Mouse (Mus musculus) spleen, adult 18-20 months (tissue): ENCODE measurements around the gene Cbx4.

Experiments
- DNase-seq, 2 experiments: peaks; one replicate each; pipeline ENCODE4 v3.0.0; 2022; ENCODE audit warnings: mixed read lengths in 2 of 2

Cbx4 gene

DNA sequence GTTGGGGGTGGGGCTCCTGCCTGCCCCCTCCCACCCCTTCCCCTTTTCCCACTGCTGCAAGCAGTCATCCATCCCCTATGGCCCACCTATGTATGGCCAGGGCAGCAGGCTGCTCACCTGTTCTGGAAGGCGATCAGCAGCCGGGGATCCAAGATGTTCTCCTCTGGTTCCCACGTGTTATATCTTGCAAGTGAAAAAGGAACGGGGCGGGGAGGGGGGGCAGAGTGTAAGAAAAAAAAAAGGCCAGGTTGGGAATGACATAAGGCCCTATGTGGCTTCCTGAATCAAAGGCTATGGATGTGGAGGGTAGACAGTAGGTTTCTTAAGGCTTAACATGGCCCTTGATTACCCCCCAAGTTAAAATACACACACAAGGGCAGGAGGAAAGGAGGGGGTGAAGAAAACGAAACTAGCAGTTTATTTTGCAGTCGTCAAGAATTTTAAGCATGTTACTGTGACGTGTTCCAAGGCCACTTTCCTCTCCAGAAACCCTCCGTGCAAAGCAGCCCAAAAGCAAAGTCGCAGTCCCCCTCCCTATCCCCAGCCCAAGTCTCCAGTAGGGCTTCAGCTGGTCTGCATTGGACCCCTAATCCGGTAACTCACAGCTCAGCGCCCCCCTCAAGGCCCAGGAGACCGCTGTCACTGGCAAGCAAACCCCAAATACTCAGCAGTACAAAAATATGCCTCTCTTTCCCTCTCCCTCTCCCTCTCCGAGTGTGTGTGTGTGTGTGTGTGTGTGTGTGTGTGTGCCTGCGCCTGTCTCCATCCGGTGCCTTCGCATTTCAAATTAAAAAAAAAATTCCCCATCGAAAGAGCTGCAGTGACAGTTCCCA is 1.4 kb downstream of the Cbx4 start:
- DNase-seq = peak in 1 of 2 experiments; percentile 42

DNA sequence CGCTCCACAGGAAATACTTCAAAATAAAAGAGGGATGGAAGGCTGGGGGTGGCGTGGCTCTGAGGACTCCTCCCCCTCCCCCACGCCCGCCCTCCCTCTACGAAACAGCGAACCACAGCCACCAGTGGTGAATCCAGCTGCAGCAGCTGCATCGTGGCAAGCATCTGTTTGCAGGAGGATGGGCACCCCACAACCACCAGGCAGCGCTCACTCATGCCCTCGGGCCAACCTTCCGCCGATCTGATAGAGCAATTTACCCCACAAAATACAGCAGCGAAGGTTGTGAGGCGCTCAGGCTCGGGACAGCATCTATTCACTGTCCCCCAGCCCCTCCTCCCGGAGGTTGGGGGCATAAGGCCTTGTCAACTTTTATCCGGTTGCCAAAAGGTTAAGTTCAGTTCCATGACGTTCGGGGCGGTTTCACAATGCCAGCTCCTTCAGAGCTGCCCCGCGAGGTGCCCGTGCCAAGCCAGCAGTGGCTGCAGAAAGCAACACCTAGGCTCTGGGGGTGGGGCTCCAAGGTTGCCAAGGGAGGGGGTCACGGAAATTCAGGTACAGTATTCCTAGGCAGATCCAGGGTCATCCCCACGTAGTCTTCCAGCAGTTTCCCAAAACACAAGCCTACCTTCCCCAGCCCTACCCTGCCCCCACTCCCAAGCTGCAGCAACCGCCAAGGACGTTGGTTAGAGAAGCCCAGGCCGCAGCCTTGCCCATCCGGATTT is 2.1 kb downstream of the Cbx4 start:
- DNase-seq = peak; percentile 39 to 50

DNA sequence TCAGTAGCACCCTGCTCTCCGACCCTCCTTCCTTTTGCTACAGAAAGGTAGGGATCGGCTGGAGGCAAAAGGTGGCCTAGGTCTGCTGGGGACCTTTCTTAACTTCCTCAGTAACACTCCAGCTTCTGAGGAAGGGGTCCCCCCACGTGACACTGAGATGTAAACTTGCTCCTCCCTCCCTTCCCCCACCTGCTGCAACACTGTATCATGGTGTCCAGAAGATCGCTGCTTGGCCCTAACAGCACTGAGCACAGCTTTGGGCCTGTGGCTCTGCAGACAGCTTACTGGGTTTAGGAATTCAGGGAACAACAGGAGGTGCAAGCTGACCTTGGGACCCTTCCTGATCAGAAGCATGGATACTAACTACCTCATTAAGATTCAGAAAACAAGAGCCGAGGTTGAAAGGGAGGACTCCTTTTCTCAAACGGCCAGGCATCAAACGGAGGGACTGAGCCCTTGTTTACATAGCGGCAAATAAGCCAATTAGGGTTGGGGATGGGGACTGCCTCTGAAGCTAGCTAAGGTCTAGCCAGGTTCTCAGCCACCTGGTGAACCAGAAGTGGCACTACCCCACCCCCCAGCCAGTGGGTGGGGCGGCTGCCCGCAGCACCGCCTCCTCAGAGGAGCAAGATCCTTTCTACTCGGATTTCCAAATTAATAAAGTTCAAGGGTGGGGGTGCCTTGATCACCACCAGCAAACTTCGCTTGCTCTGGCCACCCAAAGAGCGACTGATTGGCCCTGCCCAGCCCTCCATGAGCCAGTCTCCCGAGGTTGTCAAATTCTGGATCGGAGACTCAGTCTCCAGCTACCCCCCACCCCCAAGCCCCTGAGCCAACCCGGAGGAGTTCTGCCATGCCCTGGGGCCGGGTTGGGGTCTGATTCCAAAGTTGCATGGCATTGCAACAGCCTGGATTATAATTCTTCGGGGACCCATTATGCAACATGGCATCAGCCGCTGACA is 3.1 kb downstream of the Cbx4 start:
- DNase-seq = no peak

DNA sequence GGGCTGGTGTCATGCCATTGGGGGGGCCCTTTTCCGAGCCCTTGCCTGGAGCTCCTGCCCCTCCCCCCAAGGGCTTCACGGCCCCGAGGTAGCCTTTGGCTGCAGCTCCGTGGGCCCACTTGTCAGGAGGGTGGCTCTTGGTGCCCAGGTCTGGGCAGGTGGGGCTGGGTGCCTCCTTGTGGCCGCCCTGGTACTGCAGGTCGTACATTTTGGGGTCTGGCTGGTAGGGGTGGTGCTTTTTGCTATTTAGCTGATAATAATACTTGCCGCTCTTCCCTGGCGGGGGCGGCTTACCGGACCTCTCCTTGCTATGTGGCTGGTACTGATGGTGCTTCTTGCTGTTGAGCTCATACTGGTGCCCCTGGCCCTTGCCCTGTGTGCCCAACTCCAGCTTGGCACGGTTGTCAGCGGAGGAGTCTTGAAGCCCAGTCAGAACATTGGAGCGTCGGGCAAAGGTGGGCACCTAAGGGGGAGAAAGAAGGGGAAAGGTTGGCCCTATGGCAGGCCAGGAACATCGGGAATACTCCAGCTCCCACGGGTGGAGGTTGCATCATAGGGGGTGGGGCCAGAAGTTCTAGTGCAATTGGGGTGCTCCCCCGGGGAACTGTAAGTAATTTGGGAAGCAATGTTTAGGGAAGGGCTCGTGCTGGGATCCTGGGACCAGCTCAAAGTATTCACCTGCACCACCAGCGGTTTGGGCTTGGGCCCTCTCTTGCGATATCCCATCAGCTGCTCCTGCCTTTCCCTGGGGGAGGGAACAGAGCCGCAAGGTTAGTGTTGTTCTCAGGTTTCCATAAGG is 4.0 kb downstream of the Cbx4 start:
- DNase-seq = peak in 1 of 2 experiments; percentile 70

DNA sequence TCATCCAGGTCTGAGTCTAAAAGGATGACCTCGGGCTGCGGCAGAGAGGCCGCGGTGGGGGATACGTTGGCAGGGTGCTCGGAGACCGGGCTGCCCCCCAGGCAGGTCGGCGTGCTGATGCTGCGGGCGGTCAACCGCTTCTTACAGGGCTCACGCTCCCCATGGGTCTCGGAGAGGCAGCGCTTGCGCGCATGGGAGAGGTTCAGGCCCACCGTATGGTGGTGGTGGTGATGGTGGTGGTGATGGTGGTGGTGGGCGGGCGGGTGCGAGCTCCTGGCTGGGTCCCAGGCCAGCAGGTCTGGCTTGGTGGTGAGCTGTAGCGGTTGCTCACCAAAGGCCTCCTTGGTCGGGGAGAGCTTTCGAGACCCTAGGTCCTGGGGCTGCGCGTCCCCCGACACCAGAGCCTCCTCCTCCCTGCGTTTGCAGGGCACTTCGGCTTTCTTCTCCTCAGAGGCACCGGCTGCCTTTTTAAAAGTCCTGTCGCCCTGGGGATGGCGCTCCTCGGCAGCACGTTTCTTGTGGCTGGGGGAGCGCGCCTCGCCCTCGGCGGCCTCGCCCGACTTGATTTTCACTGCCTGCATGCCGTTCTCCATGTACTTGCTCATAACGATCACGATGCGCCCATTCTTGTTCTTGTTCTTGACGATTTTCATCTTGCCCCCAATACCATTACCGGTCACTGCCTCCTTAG is 4.7 kb downstream of the Cbx4 start:
- no peak for DNase-seq

DNA sequence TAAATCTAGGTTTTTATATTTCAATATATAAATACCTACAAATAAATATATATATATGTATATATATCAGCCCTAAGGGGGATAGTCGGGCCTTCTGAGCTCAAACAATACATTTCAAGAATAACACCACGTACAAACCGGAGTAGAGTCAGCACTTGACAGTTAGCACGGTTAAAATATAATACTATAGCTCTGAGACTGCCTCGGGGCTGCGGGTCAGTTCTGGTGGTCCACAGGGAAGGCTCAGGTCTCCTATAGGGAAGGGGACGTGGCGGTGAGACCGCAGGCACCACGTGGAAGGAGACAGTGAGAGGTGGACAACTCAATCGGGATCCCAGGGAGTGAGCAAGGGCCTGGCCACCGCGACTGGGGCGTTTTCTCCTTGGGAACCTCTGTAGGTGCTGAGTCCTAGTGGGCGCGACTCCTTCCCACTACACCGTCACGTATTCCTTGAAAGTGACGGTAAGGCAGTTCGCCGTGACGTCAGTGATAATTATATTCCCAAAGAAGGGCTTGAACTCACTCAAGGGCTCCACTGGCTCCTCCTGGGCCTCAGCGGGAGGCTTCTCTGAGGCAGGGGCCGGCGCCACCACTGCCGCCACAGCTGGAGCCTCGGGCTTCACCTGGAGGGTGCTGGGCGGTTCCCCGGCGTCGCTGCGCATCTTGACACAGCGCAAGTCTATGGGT is 5.4 kb downstream of the Cbx4 start:
- DNase-seq = no peak

DNA sequence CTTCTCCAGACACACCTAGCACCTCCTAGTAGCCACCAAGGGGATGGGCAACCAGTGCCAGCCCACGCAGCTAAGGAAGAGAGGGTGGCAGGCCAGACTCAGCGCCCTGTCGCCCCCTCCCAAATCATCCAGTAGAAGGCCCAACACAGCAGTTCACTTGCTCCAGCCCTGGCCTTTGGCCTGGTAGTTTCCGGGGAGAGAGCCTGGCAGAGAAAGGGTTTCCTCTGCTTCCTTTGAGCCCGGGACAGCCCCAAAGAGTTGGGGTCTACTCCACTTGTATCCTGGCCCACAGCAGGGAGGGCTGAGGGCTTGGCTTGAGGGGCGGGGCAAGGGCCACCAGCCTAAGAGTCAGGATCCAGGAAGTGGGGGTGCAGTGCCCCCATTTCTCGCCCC is 6.6 kb downstream of the Cbx4 start:
- no peak for DNase-seq

DNA sequence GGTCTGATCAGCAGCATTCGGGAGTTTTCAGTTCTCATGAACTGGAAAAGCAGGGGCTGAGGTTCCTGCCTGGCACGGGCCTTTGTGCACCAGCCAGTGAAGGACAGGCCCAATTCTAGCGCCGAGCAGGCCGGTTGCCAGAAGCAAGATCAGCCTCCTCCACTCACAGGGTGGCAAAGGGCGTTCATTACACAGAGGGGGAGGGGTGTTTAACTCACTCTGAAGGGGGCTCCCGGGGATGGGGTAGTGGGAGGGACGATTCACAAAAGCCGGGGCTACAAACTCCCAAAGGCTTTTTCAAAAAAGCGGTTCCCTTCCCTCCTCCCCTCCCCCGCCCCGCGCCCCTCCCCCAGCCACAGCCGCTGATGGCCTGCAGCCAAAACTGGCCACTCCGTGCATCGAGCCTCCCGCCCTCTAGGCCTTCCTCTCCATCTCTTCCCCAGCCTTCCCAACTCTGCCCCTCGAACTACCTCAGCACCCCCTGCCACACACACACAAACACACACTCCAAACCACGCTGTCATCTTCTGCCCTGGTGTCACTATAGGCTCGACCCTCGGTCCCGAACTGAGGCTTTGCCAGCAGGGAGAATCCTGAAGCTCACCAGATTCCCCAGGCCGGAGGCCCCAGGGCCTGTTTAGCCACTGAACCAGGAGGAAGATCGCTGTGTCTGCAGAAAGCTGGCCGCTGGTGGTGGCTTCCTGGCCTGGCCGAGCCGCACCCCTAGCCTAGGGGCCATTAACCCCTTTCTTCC is 7.2 kb downstream of the Cbx4 start:
- no peak for DNase-seq

DNA sequence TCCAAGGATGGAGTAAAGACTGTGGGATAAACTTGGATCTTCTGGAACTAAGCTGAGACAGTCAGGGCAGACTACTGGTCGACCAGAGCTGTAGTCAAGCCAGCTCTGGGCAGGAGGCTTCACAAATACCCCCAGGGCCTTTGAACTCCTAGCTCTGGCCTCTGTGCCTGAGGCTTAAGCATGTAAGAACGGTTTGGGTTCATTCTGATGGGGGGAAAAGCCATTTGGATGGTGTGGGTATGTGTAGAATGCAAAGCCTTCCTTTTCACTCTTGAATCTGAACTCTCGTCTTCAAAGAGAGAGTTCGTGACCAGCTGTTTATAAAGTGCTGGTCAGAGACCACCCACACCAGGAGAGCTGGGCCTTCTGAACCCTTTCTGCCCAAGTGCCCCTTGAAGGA is 8.3 kb downstream of the Cbx4 start:
- DNase-seq = no peak

DNA sequence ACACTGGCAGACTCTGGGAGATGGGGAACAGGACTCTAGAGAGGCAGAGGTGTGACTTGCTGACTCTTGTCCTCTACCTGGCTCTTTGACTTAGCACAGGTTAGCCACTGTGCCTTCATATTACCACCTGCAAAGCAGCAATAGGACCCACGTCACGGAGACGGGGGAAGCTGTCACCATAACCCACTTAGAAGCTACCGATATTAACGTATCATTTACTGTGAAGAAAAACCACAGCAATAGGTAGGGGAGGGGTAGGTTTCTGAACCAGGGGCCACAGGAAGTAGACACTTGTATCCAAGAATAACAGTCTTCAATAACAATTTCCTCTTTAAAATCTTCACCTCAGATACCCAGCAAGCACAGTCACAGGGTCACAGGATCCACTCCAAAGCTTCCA is 10.2 kb downstream of the Cbx4 start:
- no peak for DNase-seq

DNA sequence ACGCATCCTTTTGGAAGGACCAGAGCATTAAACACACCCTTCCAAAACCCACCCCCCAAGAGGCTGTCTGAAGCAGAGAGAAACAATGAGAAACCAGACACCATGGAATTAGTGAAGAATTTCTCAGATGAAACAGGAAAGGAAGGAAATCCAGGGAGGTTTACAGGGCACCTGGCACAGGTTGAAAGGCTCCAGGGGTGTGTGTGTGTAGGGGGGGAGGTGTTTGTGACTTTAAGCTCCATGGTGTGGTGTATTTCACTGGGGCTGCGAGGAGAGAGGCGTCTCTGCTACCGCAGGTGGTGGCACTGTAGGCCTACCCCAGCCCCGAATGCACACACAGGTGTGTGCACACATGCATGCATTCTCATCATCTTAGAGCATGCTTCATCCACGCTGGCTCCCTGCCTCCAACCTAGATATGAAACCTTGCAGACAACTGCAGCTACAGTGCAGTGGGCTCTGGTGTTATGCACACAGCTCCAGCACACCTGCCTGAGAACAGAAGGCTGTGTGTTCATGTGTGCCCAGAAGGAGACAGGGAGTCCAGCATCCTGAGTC is 12.1 kb downstream of the Cbx4 start:
- DNase-seq = no peak

DNA sequence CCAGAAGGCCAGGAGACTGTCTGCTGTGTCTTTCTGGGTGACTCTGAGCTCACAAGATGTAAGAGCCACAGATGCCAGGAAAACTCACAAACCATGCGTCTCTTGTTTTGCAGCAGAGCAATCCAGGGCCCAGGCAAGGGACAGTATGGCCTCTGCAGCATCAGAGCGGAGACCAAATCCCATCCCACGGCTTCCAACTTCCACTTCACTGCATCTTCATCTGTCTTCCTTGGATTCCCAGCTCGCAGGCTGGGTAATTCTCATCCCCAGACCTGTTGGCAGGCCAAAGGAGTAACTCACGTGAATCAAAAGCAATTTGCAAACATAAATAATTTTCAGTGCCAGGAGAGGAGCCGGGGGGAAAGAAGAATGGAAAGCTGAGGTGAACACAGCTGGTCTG is 13.0 kb downstream of the Cbx4 start:
- DNase-seq = no peak

DNA sequence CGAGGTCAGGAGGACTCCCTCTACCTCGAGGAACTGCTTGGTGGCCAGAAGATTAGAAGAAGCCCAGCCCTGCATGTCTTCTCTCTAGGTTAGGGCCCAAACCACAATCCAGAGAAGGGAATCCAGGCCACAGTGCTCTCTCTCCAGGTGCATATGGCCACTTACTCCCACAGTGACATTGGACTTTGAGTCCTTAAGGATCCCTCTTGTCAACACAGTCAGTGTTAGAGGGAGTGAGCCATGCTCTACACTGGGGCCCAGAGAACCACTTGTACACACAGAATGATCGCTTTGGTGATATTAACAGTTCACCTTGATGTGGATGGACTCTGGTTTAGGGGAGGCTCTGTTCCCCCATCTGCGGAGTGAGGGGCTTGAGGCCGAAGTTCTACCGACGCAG is 13.8 kb downstream of the Cbx4 start:
- no peak for DNase-seq

DNA sequence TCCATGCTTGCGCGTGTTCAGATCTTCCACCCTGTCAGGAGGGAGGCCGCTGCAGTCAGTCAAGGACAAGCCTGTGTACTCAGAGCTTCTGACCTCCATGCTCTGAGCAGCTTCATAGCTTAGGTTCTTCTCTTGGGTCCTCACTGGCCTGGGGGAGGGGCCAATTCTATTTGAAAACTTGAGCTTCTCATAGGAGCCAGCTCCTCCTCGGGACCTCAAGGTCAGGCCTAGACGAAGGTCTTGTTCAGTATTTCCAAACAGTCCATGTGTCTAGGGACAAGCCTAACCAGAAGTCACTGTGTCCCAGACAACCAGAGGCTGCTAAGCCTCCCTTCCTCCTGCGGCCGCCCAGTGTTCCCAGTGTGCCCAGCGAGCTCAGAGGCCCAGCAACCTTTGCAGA is 19.2 kb downstream of the Cbx4 start:
- DNase-seq = no peak

DNA sequence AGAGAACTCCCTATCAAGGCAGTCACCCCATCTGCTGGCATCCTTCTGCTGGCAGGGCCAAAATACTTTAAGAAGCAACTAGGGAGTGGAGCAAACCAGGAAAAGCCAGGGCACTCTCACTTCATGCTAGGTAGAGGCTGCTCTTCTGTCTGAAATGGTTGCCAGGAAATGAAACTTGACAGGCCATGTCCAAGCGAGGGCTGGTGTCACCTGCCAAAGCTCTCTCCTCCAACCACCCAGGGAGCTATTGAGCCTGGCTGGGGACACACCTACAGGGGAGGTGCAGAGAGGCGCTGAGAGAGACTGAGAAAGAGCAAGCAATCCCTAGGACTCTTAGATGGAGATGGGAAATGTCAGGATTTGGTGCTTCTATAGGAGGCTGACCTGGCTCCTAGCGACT is 26.8 kb downstream of the Cbx4 start:
- DNase-seq = no peak

DNA sequence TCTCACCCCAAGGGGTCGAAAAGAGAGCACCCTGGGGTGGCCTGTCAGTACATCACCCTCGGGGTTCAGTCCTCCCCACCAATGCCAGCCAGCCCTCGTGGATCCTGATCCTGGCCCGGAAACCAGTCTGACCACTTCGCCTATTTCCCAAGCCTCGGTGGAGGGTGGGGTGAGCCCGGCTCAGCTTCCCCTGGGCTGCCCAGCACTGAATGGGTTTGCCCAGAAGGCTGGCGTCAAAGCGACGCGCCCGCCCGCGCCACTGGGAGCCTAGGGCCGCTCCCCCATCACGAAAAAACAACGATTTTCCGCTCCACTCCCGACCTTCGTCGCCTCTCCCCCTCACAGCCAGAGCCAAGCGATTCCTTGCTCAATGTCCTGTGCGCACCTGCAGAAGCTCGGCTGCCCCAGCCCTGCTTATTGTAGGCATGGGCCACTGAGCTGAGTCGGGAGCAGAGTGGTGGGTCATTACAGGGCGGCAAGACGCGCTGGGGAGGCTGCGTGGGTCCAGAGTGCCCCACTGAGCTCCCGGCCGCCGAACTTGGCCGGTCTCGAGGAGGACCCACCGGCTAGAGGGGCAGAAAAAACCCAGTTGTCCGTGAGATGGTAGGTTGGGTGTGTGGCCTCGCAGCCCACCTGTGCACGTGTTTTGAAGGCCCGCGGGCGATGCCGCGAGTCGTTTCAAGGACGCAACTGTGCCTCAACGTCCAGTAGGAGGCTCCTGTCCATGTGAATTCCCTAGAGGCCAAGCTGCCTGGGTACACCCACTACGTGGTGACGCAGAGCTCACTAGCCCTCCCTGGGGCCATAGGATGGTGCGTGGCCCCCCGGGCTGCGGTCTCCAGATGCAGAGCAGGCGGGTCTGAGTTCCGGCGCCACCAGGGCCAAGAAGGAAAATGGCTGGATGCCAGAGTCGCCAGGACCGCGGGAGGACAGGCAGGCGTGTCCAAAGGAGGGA is 27.7 kb downstream of the Cbx4 start:
- DNase-seq = no peak

DNA sequence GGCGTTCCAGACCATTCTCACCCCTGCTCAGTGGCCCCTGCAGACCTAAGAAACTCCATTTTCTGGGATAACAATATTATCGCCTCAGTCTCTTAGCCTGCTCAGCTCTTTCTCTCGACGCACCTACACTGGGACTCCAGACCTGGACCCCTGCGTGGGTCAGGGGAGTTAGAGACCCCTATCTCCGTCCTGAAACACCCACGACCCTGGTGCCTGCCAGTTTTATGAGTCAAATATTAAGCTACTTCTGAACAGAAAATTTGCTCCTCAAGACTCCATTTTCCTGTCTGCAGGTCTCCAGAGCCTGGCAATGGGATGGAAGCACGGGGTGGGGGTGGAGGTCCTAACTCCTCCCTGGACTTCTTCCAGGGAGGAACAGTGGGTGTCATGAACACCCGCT is 28.7 kb downstream of the Cbx4 start:
- DNase-seq = no peak

DNA sequence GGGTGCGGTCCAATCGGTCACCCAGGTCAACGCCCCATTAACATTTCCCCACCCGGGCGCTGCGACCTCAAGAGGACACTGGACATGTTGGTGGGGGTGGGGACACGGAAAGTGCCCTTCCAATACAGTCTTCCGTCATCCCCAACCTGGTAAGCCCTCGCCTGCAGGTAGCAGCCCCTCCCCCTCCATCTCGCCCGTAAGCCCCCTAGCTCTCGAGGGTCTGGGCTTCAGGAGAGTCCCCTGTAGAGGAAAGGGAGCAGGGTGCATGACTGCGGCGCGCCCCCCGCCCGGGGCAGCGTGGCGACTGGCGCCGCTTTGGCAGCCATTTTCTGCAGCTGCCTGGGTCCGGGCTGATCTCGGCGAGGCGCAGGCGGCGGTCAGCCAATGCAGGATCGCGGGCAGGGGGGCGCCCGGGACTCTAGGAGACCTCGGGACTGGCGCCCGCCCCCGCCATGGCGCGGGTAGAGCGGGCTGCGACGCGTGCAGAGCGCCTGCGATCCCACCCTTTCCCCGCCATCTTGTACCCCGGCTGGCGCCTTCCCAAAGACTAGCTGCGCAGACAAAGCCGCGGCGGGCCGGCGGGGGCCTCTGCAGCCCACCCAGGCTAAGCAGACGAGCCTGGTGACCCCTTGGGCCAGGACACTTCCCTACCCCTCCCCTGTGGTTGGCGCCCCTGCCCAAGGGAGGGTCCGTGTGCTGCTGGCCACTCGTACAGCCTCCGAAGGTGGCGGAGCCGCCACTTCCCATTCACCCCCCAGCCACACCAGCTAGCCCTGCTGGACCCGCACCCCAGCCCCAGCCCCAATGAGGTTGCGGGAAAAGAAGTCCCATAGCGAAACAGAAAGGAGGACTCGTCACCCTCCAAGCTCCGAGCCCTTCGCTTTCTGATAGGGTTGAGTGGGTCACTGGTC is 29.5 kb downstream of the Cbx4 start:
- DNase-seq = peak in 1 of 2 experiments; percentile 59
